Mouse (Mus musculus): ENCODE results near the gene Slu7. TPM values are rescaled to one million over a fixed set of nuclear protein-coding genes. Genes with fewer than 3 reads are reported as not detected.

The Slu7 gene
- polyA plus RNA-seq, 1 experiment from 2014 or later = 71.0 TPM

DNA sequence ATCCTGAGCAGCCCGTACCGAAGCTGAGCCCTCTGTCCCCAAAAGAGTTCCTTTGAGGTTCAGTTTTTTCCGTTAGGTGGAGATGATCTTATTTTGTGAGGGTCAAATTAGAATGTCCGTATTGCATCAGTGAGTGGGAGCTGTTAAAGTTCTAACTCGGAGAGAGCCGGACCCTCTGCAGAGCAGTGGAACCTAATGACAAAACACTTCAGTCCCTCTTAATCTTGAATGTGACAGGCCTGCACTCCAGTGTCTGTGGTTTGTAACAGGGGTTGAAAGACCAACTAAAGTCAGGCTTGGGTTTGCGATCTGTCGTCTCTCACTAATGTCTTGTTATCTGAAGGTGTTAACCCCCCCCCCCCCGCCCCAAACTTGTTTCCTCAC, 472 bp downstream of the Slu7 start:
- 7% methylated on average over 9 of the region's 9 CpGs for WGBS
- Histone ChIP-seq H3K36me3 (peaks cover 18% of the 10 kb centered on the region), H3K4me3 (peak overlapping the region; percentile 91), H3K4me1 (replicated peaks) (peaks cover 12% of the 10 kb centered on the region), H3K27me3 (no peaks in the 10 kb centered on the region), H3K4me2 (peak overlapping the region; percentile 81), H3K27ac (peak overlapping the region; percentile 44; the same call in 1 of the 2 replicates), H3K9ac (peak overlapping the region; percentile 85), H3K9me3 (no peaks in the 10 kb centered on the region)
- peak; percentile 44; the same call in 1 of the 2 replicates for ATAC-seq (ENCODE audit: low FRiP score)

DNA sequence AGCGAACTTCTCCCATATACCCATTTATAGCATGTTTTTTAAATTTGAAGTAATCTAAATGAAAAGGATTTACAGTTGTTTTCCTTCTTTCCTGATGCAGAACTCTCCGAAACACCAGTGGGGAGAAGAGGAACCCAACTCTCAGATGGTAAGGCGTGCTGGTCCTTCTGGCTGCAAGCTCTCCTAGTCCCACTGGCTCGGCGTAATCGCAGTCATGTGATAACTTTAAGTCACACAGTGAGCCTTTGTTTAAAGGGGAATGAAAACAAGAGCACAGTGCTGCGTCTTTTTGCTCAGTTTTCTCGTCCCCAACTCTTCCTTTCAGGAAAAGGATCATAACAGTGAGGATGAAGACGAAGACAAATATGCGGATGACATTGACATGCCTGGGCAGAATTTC, 7.6 kb downstream of the Slu7 start:
- H3K27ac ChIP-seq = no peak overlapping the region
- no peaks in the 10 kb centered on the region for H3K27me3 ChIP-seq
- no peaks in the 10 kb centered on the region for H3K4me1 ChIP-seq (replicated peaks)
- peaks cover 87% of the 10 kb centered on the region for H3K36me3 ChIP-seq
- no peak overlapping the region for H3K9ac ChIP-seq
- H3K4me3 ChIP-seq = no peak overlapping the region
- 96% methylated on average over 10 of the region's 10 CpGs for WGBS
- no peak for ATAC-seq (ENCODE audit: low FRiP score)
- no peaks in the 10 kb centered on the region for H3K9me3 ChIP-seq
- H3K4me2 ChIP-seq = no peak overlapping the region

DNA sequence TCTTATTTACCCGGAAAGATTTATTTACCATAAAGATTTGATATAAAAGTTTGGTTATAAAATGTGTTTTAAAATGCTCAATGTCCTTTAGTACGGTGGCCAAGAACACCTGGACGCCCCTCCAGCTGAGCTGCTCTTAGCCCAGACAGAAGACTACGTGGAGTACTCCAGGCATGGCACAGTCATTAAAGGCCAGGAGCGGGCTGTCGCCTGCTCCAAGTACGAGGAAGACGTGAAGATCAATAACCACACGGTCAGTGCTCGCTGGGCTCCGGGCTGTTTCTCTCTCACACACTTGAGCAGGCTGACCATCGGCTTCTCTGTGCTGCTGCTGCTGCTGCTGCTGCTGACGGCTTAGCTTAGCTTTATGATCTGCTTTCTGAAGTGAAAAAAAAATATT, 9.6 kb downstream of the Slu7 start:
- Histone ChIP-seq H3K27ac (no peak overlapping the region), H3K4me1 (replicated peaks) (no peaks in the 10 kb centered on the region), H3K36me3 (peaks cover 96% of the 10 kb centered on the region), H3K9me3 (no peaks in the 10 kb centered on the region), H3K4me3 (no peak overlapping the region), H3K4me2 (no peak overlapping the region), H3K9ac (no peak overlapping the region), H3K27me3 (no peaks in the 10 kb centered on the region)
- whole genome bisulfite sequencing = 95% methylated on average over 13 of the region's 13 CpGs
- ATAC-seq (ENCODE audit: low FRiP score) = no peak

DNA sequence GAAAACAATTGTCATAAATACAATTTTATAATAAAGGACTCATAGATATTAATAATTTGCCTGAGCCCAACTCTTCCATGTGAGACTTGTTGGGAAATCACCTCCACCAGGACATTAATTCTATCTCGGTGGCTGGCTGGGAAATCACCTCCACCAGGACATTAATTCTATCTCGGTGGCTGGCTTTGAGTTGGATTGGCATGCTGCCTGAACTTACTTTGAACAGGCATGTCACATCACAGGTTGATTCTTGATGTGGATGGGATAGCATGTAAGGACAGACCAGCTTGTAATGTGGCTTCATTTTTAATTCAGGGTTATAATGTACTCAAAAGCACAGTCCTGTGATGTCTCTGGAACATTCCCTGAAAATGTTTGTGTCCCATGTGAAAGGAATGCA, 16.4 kb downstream of the Slu7 start:
- Histone ChIP-seq H3K4me1 (replicated peaks) (no peaks in the 10 kb centered on the region), H3K9ac (no peak overlapping the region), H3K36me3 (peaks cover 31% of the 10 kb centered on the region), H3K9me3 (no peaks in the 10 kb centered on the region), H3K27ac (no peak overlapping the region), H3K27me3 (no peaks in the 10 kb centered on the region), H3K4me3 (no peak overlapping the region), H3K4me2 (no peak overlapping the region)
- 94% methylated on average over 2 of the region's 2 CpGs for WGBS
- ATAC-seq (ENCODE audit: low FRiP score) = no peak

DNA sequence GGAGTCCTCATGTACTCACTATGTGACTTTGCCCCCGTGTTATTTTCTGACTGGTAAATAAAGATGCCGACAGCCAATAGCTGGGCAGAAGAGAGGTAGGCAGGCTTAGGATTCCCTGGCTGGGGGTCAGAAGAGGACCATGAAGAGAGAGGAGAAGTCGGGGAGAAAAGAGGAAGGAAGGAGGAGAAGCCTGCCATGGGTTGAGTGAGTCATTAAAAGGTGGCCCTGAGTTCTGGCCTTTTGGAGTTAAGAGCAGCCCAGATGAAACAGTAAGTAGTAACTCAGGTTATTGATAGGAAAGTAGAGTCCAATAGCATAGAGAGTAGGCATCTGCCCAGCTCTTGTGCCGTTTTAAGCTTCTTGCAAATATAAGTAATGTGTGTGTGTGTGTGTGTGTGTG, 17.8 kb downstream of the Slu7 start:
- H3K4me3 ChIP-seq = no peak overlapping the region
- no peak overlapping the region for H3K9ac ChIP-seq
- peaks cover 17% of the 10 kb centered on the region for H3K36me3 ChIP-seq
- H3K27me3 ChIP-seq = no peaks in the 10 kb centered on the region
- no peak overlapping the region for H3K4me2 ChIP-seq
- WGBS = 66% methylated on average over 4 of the region's 4 CpGs
- H3K27ac ChIP-seq = no peak overlapping the region
- no peaks in the 10 kb centered on the region for H3K9me3 ChIP-seq
- no peak for ATAC-seq (ENCODE audit: low FRiP score)
- H3K4me1 ChIP-seq (replicated peaks) = no peaks in the 10 kb centered on the region

DNA sequence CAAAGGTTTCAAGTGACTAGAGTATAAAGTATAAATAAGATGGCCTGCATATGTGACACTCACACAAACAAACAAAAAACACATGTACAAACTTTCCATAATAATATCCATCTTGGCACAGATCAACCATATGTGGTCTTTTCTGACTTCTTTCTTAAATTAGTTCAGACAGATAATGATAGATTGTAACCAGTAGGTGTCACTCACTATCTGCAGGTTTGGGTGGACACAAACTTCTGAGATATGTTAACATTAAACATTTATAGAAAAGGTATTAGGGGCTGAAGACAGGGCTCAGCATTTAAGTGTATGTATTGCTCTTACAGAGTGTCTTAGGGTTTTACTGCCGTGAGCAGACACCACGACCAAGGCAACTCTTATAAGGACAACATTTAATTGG, 18.7 kb downstream of the Slu7 start:
- no peak for ATAC-seq (ENCODE audit: low FRiP score)
- Histone ChIP-seq H3K27ac (no peak overlapping the region), H3K4me3 (no peak overlapping the region)

DNA sequence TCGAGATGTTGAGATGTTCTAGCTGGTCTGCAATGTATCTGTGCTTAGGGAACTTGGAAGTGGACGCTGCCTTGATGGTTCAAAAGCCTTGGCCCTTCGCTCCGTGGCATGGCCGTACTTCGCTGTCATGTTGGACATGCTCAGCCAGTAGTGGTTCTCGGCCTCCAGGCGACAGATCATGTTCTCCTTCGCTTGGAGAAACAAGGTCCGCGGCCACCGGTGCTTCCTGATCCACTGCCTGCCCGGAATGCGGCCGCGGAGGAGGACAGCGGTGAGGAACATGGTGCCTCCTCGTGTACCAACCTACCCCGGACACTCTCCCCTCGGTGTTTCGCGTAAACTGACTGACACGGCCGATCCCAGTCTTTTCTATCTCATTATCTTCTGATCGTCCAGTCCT, 29.7 kb downstream of the Slu7 start:
- WGBS = 95% methylated on average over 25 of the region's 25 CpGs

More for the DNA sequence above, 18.7 kb downstream of the Slu7 start:
- Histone ChIP-seq H3K4me1 (replicated peaks) (no peaks in the 10 kb centered on the region), H3K27me3 (no peaks in the 10 kb centered on the region), H3K4me2 (no peak overlapping the region), H3K9me3 (no peaks in the 10 kb centered on the region), H3K9ac (no peak overlapping the region), H3K36me3 (peaks cover 8% of the 10 kb centered on the region)
- 82% methylated on average over 2 of the region's 2 CpGs for whole genome bisulfite sequencing

DNA sequence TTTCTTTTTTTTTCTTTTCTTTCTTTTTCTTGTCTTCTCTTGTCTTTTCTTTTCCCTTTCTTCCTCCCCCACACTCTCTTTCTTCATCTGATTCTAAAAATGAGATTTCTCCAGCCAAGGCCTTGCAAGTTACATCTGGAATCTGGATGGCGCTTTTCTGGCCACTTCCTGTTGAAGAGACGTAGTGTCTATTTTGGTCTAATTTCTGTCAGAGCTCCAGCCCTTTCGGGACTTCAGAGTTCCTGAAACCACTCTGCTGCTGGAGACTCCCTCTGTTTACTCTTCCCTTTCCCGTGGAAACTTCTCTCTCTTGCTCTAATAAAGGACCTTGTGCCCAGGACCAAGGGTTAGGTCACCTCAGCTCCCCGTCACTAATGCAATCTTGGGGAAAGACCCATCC, 36.6 kb downstream of the Slu7 start:
- no peak for ATAC-seq (ENCODE audit: low FRiP score)
- WGBS = 69% methylated on average over 5 of the region's 5 CpGs
- Histone ChIP-seq H3K27ac (no peak overlapping the region), H3K9ac (no peak overlapping the region), H3K4me2 (no peak overlapping the region), H3K27me3 (0 out of 2 replicates have a peak, but pooled peaks cover 8% of the 10 kb centered on the region), H3K36me3 (no peaks in the 10 kb centered on the region), H3K4me1 (replicated peaks) (peaks cover 16% of the 10 kb centered on the region), H3K4me3 (no peak overlapping the region), H3K9me3 (no peaks in the 10 kb centered on the region)

More for the DNA sequence above, 29.7 kb downstream of the Slu7 start:
- H3K4me3 ChIP-seq = no peak overlapping the region
- H3K4me2 ChIP-seq = no peak overlapping the region
- H3K9ac ChIP-seq = no peak overlapping the region
- H3K36me3 ChIP-seq = no peaks in the 10 kb centered on the region
- H3K4me1 ChIP-seq (replicated peaks) = no peaks in the 10 kb centered on the region
- no peak for ATAC-seq (ENCODE audit: low FRiP score)
- H3K27ac ChIP-seq = no peak overlapping the region
- no peaks in the 10 kb centered on the region for H3K27me3 ChIP-seq
- H3K9me3 ChIP-seq = no peaks in the 10 kb centered on the region

DNA sequence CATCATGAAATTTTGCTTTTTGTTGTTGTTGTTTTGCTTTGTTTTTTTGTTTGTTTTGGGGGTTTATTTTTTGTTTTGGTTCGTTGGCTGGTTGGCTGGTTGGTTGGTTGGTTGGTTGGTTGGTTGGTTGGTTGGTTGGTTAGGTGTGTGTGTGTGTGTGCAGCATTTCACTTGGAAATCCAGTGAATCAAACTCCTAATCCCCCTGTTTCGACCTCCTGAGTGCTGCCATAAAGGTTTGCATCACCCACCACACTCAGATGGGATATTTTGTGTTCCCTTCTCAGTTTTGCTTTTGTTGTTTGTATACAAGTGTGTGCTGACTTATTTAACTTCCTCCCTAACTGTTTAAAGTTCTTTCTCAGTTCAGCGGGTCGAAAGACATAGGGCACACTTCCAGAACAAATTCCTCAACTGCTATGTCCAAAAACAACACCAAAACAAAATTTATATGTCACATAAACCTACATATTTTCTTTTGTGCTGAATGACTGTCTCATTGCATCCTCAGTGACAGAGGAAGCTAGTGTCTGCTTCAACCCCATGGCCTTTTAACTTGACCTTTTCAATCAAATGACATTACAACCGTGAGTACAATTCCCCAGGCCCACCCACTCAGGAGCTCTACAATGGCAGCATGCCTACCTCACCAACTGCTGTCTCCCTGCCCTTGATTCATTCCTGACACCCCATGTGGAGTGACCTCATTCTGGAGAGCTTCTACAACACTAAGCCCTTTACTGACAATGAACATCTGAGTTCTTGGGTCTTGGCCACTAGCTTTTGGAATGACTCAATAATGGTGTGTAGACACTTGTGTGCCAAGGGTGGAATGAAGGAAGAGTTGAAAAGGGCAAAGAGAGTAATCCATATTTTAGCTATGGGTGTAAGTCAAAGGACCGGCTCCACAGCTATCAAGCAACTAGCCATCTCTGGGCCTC, 37.6 kb downstream of the Slu7 start:
- Histone ChIP-seq H3K4me1 (replicated peaks) (peaks cover 16% of the 10 kb centered on the region), H3K9ac (no peak overlapping the region), H3K27me3 (0 out of 2 replicates have a peak, but pooled peaks cover 9% of the 10 kb centered on the region), H3K4me2 (no peak overlapping the region), H3K36me3 (no peaks in the 10 kb centered on the region), H3K9me3 (no peaks in the 10 kb centered on the region), H3K27ac (no peak overlapping the region), H3K4me3 (no peak overlapping the region)
- ATAC-seq (ENCODE audit: low FRiP score) = no peak
- WGBS = 70% methylated on average over 6 of the region's 6 CpGs

DNA sequence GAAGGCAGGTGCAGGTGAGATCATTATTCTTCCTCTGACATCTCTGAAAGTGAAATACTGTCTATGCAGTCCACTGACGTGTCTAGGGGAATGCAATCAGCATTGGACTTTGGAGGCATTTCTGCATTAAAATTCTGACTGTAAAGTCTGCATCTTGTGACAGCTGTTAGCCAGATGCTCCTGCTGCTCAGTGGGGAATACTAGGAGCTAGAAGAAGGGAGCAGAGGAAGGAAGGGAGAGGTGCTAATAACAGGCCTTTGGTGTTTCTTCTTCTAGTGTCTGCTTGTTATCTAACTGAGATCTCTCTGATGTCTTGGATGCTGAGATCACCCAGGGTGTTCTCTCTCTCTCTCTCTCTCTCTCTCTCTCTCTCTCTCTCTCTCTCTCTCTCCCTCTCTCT, 39.6 kb downstream of the Slu7 start:
- ATAC-seq (ENCODE audit: low FRiP score) = peak; percentile 50; the same call in 1 of the 2 replicates
- Histone ChIP-seq H3K27ac (no peak overlapping the region), H3K9me3 (no peaks in the 10 kb centered on the region), H3K4me1 (replicated peaks) (peaks cover 16% of the 10 kb centered on the region), H3K4me3 (no peak overlapping the region), H3K9ac (no peak overlapping the region), H3K4me2 (no peak overlapping the region), H3K36me3 (no peaks in the 10 kb centered on the region), H3K27me3 (0 out of 2 replicates have a peak, but pooled peaks cover 9% of the 10 kb centered on the region)
- WGBS = 47% methylated on average over 1 of the region's 1 CpGs

DNA sequence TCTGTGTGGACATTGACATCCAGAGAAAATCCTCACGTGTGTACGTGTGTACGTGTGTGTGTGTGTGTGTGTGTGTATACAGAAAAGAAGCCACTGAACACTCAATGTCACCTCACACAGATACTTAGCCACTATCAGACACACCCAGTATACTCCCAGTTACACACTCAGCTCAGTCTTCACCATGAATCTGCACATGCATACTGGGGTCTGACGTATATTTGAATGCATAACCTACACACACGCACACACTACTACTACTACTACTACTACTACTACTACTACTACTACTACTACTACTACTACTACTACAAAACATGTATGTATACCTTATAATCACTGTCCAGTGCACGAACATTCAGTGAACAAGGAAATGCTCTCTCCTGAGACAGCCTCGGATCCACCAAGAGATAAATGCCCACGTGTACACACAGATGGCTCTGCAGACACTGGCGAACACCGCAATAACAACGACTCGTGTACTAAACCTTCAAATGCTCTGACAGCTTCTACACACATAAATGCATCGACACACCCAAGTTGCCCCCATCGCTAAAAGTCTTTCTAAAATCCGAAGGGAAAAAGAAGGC, 40.2 kb downstream of the Slu7 start:
- Histone ChIP-seq H3K4me1 (replicated peaks) (peaks cover 16% of the 10 kb centered on the region), H3K36me3 (no peaks in the 10 kb centered on the region), H3K9me3 (no peaks in the 10 kb centered on the region), H3K4me2 (peak overlapping the region; percentile 63), H3K9ac (peak overlapping the region; percentile 65), H3K27me3 (0 out of 2 replicates have a peak, but pooled peaks cover 9% of the 10 kb centered on the region), H3K27ac (no peak overlapping the region), H3K4me3 (peak overlapping the region; percentile 33)
- 51% methylated on average over 15 of the region's 15 CpGs for WGBS
- peak; percentile 56 for ATAC-seq (ENCODE audit: low FRiP score)

DNA sequence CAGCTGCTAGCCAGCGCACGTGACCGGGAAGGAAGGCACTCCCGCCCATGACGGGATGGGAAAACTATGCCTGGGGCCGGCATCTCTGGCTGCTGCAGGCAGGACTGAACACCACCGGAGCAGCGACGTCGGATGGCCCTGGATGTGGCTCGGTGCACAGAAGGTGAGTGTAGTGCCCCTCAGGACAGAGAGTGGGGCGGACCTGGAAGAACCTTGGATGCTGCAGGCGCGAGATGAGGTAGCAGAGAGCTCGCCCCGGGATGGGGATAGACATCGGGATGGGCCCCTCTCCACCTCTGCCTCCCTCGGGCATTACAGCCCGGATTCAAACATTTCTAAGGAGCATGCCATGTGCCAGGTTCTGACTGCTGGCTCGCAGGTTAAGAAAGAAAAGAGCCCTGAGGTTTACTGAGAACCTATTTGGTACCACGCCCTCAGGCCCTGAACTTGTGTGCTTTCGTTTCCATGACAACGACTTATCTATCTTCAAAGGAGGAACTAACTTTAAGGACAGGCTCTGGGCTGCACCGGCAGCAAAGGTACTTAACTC, 40.8 kb downstream of the Slu7 start, which contains the start of gene C1qtnf2:
Gene C1qtnf2 (plus strand): TSS at position 52 of the 550 bp plus-strand sequence.
- Histone ChIP-seq H3K36me3 (no peaks in the 10 kb centered on the region), H3K9ac (peak within 1 kb of the TSS; percentile 65), H3K4me2 (peak within 1 kb of the TSS; percentile 63), H3K27me3 (0 out of 2 replicates have a peak, but pooled peaks cover 9% of the 10 kb centered on the region), H3K4me1 (replicated peaks) (peaks cover 16% of the 10 kb centered on the region), H3K9me3 (no peaks in the 10 kb centered on the region), H3K27ac (no peak within 1 kb of the TSS), H3K4me3 (peak within 1 kb of the TSS; percentile 33)
- peak; percentile 75 for ATAC-seq (ENCODE audit: low FRiP score)
- 6% methylated on average over 24 of the region's 24 CpGs for WGBS
